ENCODE assay signal across 9 mouse cellular contexts in the genomic region with DNA sequence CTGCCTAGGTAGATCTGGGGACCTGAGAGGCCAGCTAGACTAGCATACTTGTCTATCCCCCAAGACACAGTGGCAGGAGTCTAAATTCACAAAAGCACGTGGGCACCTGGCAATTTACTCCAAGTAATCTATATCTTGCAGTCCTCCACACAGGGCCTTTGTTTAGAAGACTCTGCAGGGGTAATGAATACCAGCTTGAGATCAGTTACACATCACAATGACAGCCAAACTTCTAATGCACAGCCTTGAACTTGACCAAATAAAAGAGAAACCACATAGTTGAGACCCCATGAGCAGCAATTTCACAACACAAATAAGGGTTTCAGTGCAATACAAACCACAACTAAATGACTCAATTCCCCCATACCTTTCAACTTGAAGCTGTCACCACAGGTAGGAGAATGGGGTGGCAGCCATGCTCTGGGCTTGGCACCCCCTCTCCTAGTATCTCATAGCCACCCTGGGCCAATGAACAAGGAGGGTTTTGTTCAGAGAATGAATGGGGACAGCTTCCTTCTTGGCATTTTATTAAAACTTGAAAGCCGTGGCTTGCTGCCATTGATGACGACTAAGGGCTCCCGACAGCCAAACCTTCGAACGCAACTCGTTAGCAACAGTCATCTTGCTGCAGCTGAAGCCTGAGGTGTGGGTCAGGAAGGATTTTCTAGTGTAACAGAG.
DNase-seq lines count a peak whose midpoint lies in the region; ATAC-seq and TF ChIP-seq lines count a peak whose summit lies in the region.
"Had no signal": no experiment of that assay in that cellular context is flagged by ENCODE, and none has a peak within 500 bp of the region (broad histone marks: within the 10 kb centered on the region; RNA-seq: fewer than 3 reads in every experiment).

No protein-coding gene starts in this region.

- no peak overlapping the region for H3K4me3 ChIP-seq in limb, embryonic 12.5 days (replicated peaks)
- H3K4me3 ChIP-seq in liver, embryonic 12.5 days = no peak overlapping the region

- H3K27me3 ChIP-seq in limb, embryonic 12.5 days = no peaks in the 10 kb centered on the region
- no peaks in the 10 kb centered on the region for H3K27me3 ChIP-seq in liver, embryonic 12.5 days (replicated peaks)

- peaks cover 9% of the 10 kb centered on the region for H3K4me1 ChIP-seq in limb, embryonic 12.5 days (replicated peaks)
- H3K4me1 ChIP-seq in liver, embryonic 12.5 days = peaks cover 14% of the 10 kb centered on the region; the same call in 1 of the 2 replicates

- TF ChIP-seq POLR2A in brain, embryonic 14.5 days (IDR thresholded peaks at IDR 0.05; ENCODE audit: borderline replicate concordance, extremely low read depth, insufficient read depth, insufficient read length, poor library complexity, severe bottlenecking) = no peak

- peaks cover 66% of the 10 kb centered on the region for H3K36me3 ChIP-seq in limb, embryonic 12.5 days
- peaks cover 45% of the 10 kb centered on the region for H3K36me3 ChIP-seq in liver, embryonic 12.5 days

- H3K9ac ChIP-seq in limb, embryonic 12.5 days (replicated peaks) = no peak overlapping the region
- H3K9ac ChIP-seq in liver, embryonic 12.5 days = no peak overlapping the region

- peak overlapping the region; percentile 71 for H3K27ac ChIP-seq in limb, embryonic 12.5 days
- no peak overlapping the region for H3K27ac ChIP-seq in liver, embryonic 12.5 days

- ATAC-seq in granulocyte monocyte progenitor cell, adult 5-6 weeks (replicated peaks; ENCODE audit: poor library complexity, severe bottlenecking) = peak; percentile 50
- peak; percentile 38; the same call in 1 of the 2 replicates for ATAC-seq in limb, embryonic 12.5 days (ENCODE audit: insufficient number of reproducible peaks, insufficient read depth, low FRiP score, low TSS enrichment, low read depth)
- ATAC-seq in erythroblast, adult 5-6 weeks (replicated peaks; ENCODE audit: low FRiP score, poor library complexity, severe bottlenecking) = no peak
- ATAC-seq in liver, embryonic 12.5 days = no peak

- peak; percentile 25 to 38 for DNase-seq in frontal cortex, postnatal 10 days (ENCODE audit: low spot score in 2 of 2)
- no peak for DNase-seq in frontal cortex, postnatal 14 days (ENCODE audit: low spot score in 2 of 2)
- DNase-seq in brain, embryonic 14.5 days (ENCODE audit: low read depth) = peak; percentile 93
- no peak for DNase-seq in thymus, postnatal 36 days
- DNase-seq: kidney, adult 11 months had no signal

- WGBS in limb, embryonic 12.5 days = 53% methylated on average over 7 of the region's 7 CpGs
- WGBS in liver, embryonic 12.5 days (ENCODE audit: insufficient replicate concordance) = 72% methylated on average over 7 of the region's 7 CpGs

- H3K4me2 ChIP-seq in limb, embryonic 12.5 days = no peak overlapping the region
- H3K4me2 ChIP-seq in liver, embryonic 12.5 days = no peak overlapping the region

- H3K9me3 ChIP-seq in limb, embryonic 12.5 days = no peaks in the 10 kb centered on the region
- no peaks in the 10 kb centered on the region for H3K9me3 ChIP-seq in liver, embryonic 12.5 days (replicated peaks)

- TF ChIP-seq CTCF in brain, embryonic 14.5 days (IDR thresholded peaks at IDR 0.05; ENCODE audit: borderline replicate concordance, extremely low read depth, insufficient read depth, insufficient read length) = no peak

Comparison
In these comparisons a context has a peak if more than half of its experiments do, and no peak if none do; other contexts are left out.
1. DNase-seq: peak in frontal cortex, postnatal 10 days (2 of 2) and brain, embryonic 14.5 days (single experiment); none in frontal cortex, postnatal 14 days (0 of 2) and thymus, postnatal 36 days (0 of 2).
2. ATAC-seq: peak in granulocyte monocyte progenitor cell, adult 5-6 weeks (single experiment) and limb, embryonic 12.5 days (single experiment); none in erythroblast, adult 5-6 weeks (single experiment) and liver, embryonic 12.5 days (single experiment).